Mouse (Mus musculus) small intestine, adult 2 months (tissue): ENCODE measurements around the gene Rnf5.

ENCODE experiments used
- CTCF ChIP-seq: fragments of 200-500 bp; IDR thresholded peaks from 2 replicates; pipeline ENCODE4 v1.5.1; 2012; ENCODE audit warnings: low read depth, mild to moderate bottlenecking, control low read depth, inconsistent platforms, low read length, moderate library complexity, mixed read lengths; ENCODE audit not compliant: insufficient replicate concordance, insufficient read length; ENCODE audit errors: extremely low read depth
- POLR2A ChIP-seq: fragments of 200-500 bp; IDR thresholded peaks from 2 replicates; pipeline ENCODE4 v1.6.1; 2012; ENCODE audit warnings: low read depth, mild to moderate bottlenecking, control low read depth, inconsistent platforms, low read length, moderate library complexity

DNA sequence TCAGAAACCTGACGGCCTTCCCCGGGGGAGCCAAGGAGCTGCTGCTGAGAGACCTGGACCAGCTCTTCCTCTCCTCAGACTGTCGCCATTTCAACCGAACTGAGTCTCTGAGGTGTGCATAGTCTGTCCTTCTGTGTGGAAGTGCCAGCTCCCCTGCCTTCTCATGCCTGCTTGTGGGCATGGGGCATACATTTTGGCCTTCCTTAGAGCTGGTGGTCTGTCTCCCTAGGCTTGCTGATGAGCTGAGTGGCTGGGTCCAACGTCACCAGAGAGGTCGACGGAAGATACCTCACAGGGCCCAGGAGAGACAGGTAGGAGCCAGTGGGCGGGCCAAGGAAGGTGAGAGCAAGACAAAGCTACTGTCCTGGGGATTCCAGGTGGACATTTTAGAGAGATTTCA is 49.5 kb upstream of the Rnf5 start:
- TF ChIP-seq CTCF (no peak), POLR2A (no peak)
